Mouse (Mus musculus) left cerebral cortex, postnatal 10 days (tissue): ENCODE results near the gene Phox2a. TPM values are rescaled to one million over a fixed set of nuclear protein-coding genes. Genes with fewer than 3 reads are reported as not detected.

ENCODE experiments used
- DNase-seq, 2 experiments: peaks; one replicate each; pipeline ENCODE4 v3.0.0; 2021 to 2022; ENCODE audit warnings: low spot score in 2 of 2, mixed read lengths in 1 of 2; ENCODE audit errors: extremely low spot score in 1 of 2
- intact Hi-C: fragments of 180-260 bp; cut with DNase I; formaldehyde crosslinking; loops from one replicate; pipeline ENCODE4 v1.15.1; 2025
- total RNA-seq, 2 experiments: library from RNA; stranded (reverse); gene quantifications; 2 replicates each; pipeline ENCODE4 v1.2.3; 2021

The Phox2a gene
- total RNA-seq, 2 experiments from 2014 or later = not detected

- peak; percentile 21 to 85 for DNase-seq
- intact Hi-C loops = loop anchor here (5.0 kb wide), 2 partner anchors 61 to 159 kb away; no protein-coding TSS in a partner anchor
These were observed 18.4 kb downstream of the Phox2a start for GRCm38 (mm10) chr7:101836271-101837153.

- no peak for DNase-seq
- intact Hi-C loops = loop anchor here (5.0 kb wide), 2 partner anchors 60 to 160 kb away; no protein-coding TSS in a partner anchor
These were observed 19.1 kb downstream of the Phox2a start for GRCm38 (mm10) chr7:101837154-101837605.

GRCm38 (mm10) chr7:101837606-101838471, 19.7 kb downstream of the Phox2a start, which contains the start of gene Inppl1:
Gene Inppl1, minus strand, starts transcription at chr7:101838229.
- intact Hi-C loops = loop anchor here (5.0 kb wide), 2 partner anchors 59 to 161 kb away; no protein-coding TSS in a partner anchor
- peak; percentile 48 to 92 for DNase-seq

- intact Hi-C loops = no loop called here
- DNase-seq = no peak
These were observed 26.1 kb downstream of the Phox2a start for GRCm38 (mm10) chr7:101844186-101844585.

GRCm38 (mm10) chr7:101847934-101848333, 29.8 kb downstream of the Phox2a start:
- no peak for DNase-seq

GRCm38 (mm10) chr7:101851689-101852088, 33.6 kb downstream of the Phox2a start:
- intact Hi-C loops = no loop called here

More at GRCm38 (mm10) chr7:101847934-101848333, 29.8 kb downstream of the Phox2a start:
- intact Hi-C loops = no loop called here

GRCm38 (mm10) chr7:101852846-101853245, 34.7 kb downstream of the Phox2a start:
- intact Hi-C loops = no loop called here

More at GRCm38 (mm10) chr7:101851689-101852088, 33.6 kb downstream of the Phox2a start:
- DNase-seq = no peak

GRCm38 (mm10) chr7:101853816-101854215, 35.7 kb downstream of the Phox2a start:
- intact Hi-C loops = no loop called here

More at GRCm38 (mm10) chr7:101852846-101853245, 34.7 kb downstream of the Phox2a start:
- DNase-seq = no peak

GRCm38 (mm10) chr7:101857094-101857493, 39.0 kb downstream of the Phox2a start, which contains the start of gene Folr2:
Gene Folr2, minus strand, starts transcription at chr7:101857194.
- no peak for DNase-seq
- intact Hi-C loops = no loop called here

More at GRCm38 (mm10) chr7:101853816-101854215, 35.7 kb downstream of the Phox2a start:
- DNase-seq = no peak

GRCm38 (mm10) chr7:101858362-101858761, 40.2 kb downstream of the Phox2a start:
- no peak for DNase-seq
- intact Hi-C loops = no loop called here

GRCm38 (mm10) chr7:101860978-101861377, 42.9 kb downstream of the Phox2a start:
- intact Hi-C loops = no loop called here
- DNase-seq = no peak

- DNase-seq = no peak
- intact Hi-C loops = no loop called here
These were observed 44.2 kb downstream of the Phox2a start for GRCm38 (mm10) chr7:101862291-101862690.

GRCm38 (mm10) chr7:101863415-101863814, 45.3 kb downstream of the Phox2a start, which contains the start of gene Anapc15:
Gene Anapc15, plus strand, starts transcription at chr7:101863715.
- no peak for DNase-seq
- intact Hi-C loops = no loop called here

GRCm38 (mm10) chr7:101866491-101867265, 48.6 kb downstream of the Phox2a start:
- intact Hi-C loops = no loop called here
- no peak for DNase-seq

GRCm38 (mm10) chr7:101867482-101867881, 49.4 kb downstream of the Phox2a start:
- no peak for DNase-seq
- intact Hi-C loops = no loop called here

- intact Hi-C loops = no loop called here
- DNase-seq = no peak
These were observed 50.4 kb downstream of the Phox2a start for GRCm38 (mm10) chr7:101868241-101869162.

- DNase-seq = no peak
- intact Hi-C loops = no loop called here
These were observed 51.0 kb downstream of the Phox2a start for GRCm38 (mm10) chr7:101869163-101869500.
